Mouse (Mus musculus): ENCODE data around the gene Ap1s1.
A peak's percentile ranks its signal among the peaks of the same experiment; 100 is the strongest.

Gene Ap1s1

GRCm38 (mm10) chr5:137025132-137025531, 20.8 kb downstream of the Ap1s1 start:
- ATAC-seq (ENCODE audit: low TSS enrichment): peak; percentile 45

DNA sequence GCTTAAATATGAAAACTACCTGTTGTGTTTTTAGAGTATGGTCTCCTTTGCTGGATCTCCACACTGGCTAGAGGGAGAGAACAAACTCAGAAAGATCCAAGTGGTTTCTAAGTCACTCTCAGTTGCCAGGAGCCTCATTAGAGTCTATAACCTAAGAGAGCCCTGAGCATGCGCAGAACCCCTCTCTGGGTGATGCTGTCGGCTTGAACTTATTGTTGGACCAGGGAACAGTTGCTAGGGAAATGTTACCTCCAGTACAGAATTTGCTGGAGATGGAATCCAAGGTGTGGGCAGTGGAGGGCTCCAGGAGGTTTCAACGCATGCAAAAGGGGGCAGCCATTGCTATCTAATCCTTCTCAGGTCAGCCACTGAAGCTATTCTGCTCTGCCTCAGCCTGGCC, 21.6 kb downstream of the Ap1s1 start:
- ATAC-seq (ENCODE audit: low TSS enrichment): no peak

- no peak for ATAC-seq (ENCODE audit: low TSS enrichment)
Measured at GRCm38 (mm10) chr5:137015913-137016312, 30.0 kb downstream of the Ap1s1 start.

- no peak for ATAC-seq (ENCODE audit: low TSS enrichment)
Measured at GRCm38 (mm10) chr5:137012401-137012950, 33.5 kb downstream of the Ap1s1 start.

- no peak; the same call in 1 of the 2 replicates for ATAC-seq (ENCODE audit: low TSS enrichment)
Measured at GRCm38 (mm10) chr5:137009988-137010387, 35.9 kb downstream of the Ap1s1 start.

GRCm38 (mm10) chr5:137007276-137007675, 38.7 kb downstream of the Ap1s1 start:
- no peak for ATAC-seq (ENCODE audit: low TSS enrichment)

GRCm38 (mm10) chr5:137000612-137001011, 45.3 kb downstream of the Ap1s1 start:
- ATAC-seq (ENCODE audit: low TSS enrichment): no peak

DNA sequence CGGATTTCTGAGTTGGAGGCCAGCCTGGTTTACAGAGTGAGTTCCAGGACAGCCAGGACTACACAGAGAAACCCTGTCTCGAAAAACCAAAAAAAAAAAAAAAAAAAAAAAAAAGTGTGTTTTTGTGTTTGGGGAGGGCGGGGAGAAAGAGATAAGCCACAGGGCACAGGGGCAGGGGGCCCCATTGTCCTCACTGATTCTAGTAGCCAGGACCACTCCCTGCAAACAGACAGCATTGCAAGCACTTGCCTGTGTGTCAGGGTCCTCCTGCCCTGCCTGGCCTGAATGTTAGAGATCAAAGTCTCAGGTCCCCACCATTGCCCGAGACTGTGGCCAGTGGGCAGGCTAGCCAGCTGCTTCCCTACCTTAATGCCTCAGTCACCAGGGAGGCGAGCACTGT, 46.5 kb downstream of the Ap1s1 start:
- ATAC-seq (ENCODE audit: low TSS enrichment): no peak

GRCm38 (mm10) chr5:136989801-136990200, 56.1 kb downstream of the Ap1s1 start:
- ATAC-seq (ENCODE audit: low TSS enrichment): no peak

DNA sequence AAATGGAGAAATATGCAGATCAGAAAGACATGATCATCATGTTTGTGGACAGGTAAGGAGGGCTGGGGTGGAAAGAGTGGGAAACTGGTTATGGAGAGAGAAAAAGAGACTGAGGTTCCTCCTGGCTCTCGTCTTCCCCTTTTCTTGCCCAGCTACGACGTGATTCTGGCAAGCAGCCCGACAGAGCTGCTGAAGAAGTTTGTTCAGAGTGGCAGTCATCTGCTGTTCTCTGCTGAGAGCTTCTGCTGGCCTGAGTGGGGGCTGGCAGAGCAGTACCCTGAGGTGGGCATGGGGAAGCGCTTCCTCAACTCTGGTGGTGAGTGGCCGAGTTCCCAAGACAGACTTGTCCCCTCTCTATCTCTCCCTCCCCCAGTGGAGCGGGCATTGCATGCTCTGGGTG, 57.5 kb downstream of the Ap1s1 start:
- ATAC-seq (ENCODE audit: low TSS enrichment): no peak

- ATAC-seq (ENCODE audit: low TSS enrichment): no peak
Measured at GRCm38 (mm10) chr5:136987934-136988271, 58.0 kb downstream of the Ap1s1 start, which contains the start of gene Znhit1. Gene Znhit1, minus strand, starts transcription at chr5:136988021.

- peak; percentile 51 for ATAC-seq (ENCODE audit: low TSS enrichment)
Measured at GRCm38 (mm10) chr5:136987138-136987933, 58.6 kb downstream of the Ap1s1 start.

GRCm38 (mm10) chr5:136986695-136987137, 59.2 kb downstream of the Ap1s1 start, which contains the start of gene Plod3:
Gene Plod3, plus strand, starts transcription at chr5:136987019.
- ATAC-seq (ENCODE audit: low TSS enrichment): peak; percentile 92

Measured in frontal cortex, adult (tissue).